Mouse (Mus musculus) G1E (cell line): ENCODE data around the gene Pif1.

Experiments used
- CTCF ChIP-seq: IDR thresholded peaks from 2 replicates; pipeline ENCODE4 v1.5.1; 2012; ENCODE audit warnings: low read depth, low read length, inconsistent platforms, mixed read lengths
- GATA1 ChIP-seq: IDR thresholded peaks from 2 replicates; pipeline ENCODE4 v1.6.1; 2012; ENCODE audit warnings: borderline replicate concordance, low read length, inconsistent platforms, mixed read lengths
- POLR2AphosphoS5 ChIP-seq: IDR thresholded peaks from 2 replicates; pipeline ENCODE4 v1.6.1; 2012; ENCODE audit warnings: low read depth, low read length, inconsistent platforms; ENCODE audit not compliant: insufficient replicate concordance

GRCm38 (mm10) chr9:65640838-65641410 is 54.0 kb downstream of the Pif1 start:
- no peak for TF ChIP-seq CTCF
- TF ChIP-seq POLR2AphosphoS5: no peak
- no peak for TF ChIP-seq GATA1
